Mouse (Mus musculus) intestine, embryonic 14.5 days (tissue): ENCODE measurements around the gene Capn9. TPM values are rescaled to one million over a fixed set of nuclear protein-coding genes. Genes with fewer than 3 reads are reported as not detected.

ENCODE experiments used
- ATAC-seq: fragments of 200-750 bp; cut with Nextera tagmentation; replicated peaks from 2 replicates; pipeline ENCODE4 v1.8.0; 2017; ENCODE audit warnings: low read depth, moderate number of reproducible peaks, moderate TSS enrichment, moderate library complexity; ENCODE audit not compliant: low FRiP score, low TSS enrichment
- DNase-seq: peaks from one replicate; pipeline ENCODE4 v3.0.0-alpha.2; 2018; ENCODE audit warnings: low spot score
- H3K27ac ChIP-seq: fragments of 300-500 bp; sonication (generic); 2 replicates; pipeline ENCODE4 v1.5.1; 2014; ENCODE audit warnings: low read depth, mild to moderate bottlenecking, control low read depth
- H3K27me3 ChIP-seq: fragments of 300-500 bp; sonication (generic); replicated peaks from 2 replicates; pipeline ENCODE4 v1.6.1; 2014; ENCODE audit warnings: low read length, control low read depth; ENCODE audit not compliant: control insufficient read depth, insufficient read depth
- H3K36me3 ChIP-seq: fragments of 300-500 bp; sonication (generic); 2 replicates; pipeline ENCODE4 v1.6.1; 2014; ENCODE audit warnings: low read length, control low read depth; ENCODE audit not compliant: control insufficient read depth, insufficient read depth
- H3K4me1 ChIP-seq: fragments of 300-500 bp; sonication (generic); replicated peaks from 2 replicates; pipeline ENCODE4 v1.6.1; 2014; ENCODE audit warnings: low read length, control low read depth, mixed read lengths; ENCODE audit not compliant: control insufficient read depth, insufficient read depth
- H3K4me2 ChIP-seq: fragments of 300-500 bp; sonication (generic); 2 replicates; pipeline ENCODE4 v1.6.1; 2014; ENCODE audit warnings: low read length
- H3K4me3 ChIP-seq: fragments of 300-500 bp; sonication (generic); 2 replicates; pipeline ENCODE4 v1.5.1; 2014; ENCODE audit warnings: low read depth, low read length, control low read depth, mixed read lengths
- H3K9ac ChIP-seq: fragments of 300-500 bp; sonication (generic); 2 replicates; pipeline ENCODE4 v1.6.1; 2014; ENCODE audit warnings: mild to moderate bottlenecking, low read length
- H3K9me3 ChIP-seq: fragments of 300-500 bp; sonication (generic); 2 replicates; pipeline ENCODE4 v1.6.1; 2016; ENCODE audit warnings: low read length, control low read depth; ENCODE audit not compliant: control insufficient read depth
- WGBS: fragments of 180-500 bp; shearing (Covaris S2); extraction: QIAGEN DNeasy Blood & Tissue Kit; methylation state at CpG from one replicate; pipeline ENCODE4 v1.1.7; 2014; 5-methylcytosine and 5-hydroxymethylcytosine counted together
- polyA plus RNA-seq: library from polyadenylated mRNA; unstranded; fragments of >200 nt; fragmentation: Nextera tagmentation; extraction: Ambion mirVana; gene quantifications from 2 replicates; pipeline ENCODE4 v1.2.1, GENCODE M21; 2014

The Capn9 gene
- polyA plus RNA-seq, 1 experiment from 2014 or later: 0.15 TPM

DNA sequence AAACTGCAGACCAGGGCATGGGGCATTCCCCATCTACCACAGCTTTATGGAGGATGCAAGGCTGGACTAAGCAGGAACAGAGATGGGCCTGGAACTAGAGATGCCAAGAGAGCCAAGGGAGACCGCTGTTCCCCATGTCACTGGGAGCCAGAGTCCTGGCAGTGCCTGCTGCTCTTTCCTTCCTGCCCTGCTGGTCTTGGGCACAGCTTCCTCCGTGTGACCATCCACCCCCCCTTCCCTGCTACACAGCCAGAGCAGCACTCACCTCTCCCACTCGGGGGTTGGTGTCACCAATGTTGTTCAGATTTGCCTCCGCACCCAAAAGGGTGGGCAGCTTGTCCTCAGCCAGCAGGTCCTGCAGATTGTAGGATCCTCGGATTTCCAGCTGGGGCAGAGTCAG lies 18.4 kb upstream of the Capn9 start:
- 0 out of 2 replicates have a peak overlapping the region, but pooled peaks have one; percentile 0 for H3K4me2 ChIP-seq
- no peaks in the 10 kb centered on the region for H3K27me3 ChIP-seq
- no peak overlapping the region for H3K9ac ChIP-seq
- no peak overlapping the region for H3K4me3 ChIP-seq
- no peak for ATAC-seq
- no peaks in the 10 kb centered on the region for H3K9me3 ChIP-seq
- no peak for DNase-seq
- H3K36me3 ChIP-seq: peaks cover 3% of the 10 kb centered on the region
- H3K27ac ChIP-seq: 0 out of 2 replicates have a peak overlapping the region, but pooled peaks have one; percentile 7
- H3K4me1 ChIP-seq: 0 out of 2 replicates have a peak, but pooled peaks cover 3% of the 10 kb centered on the region
- WGBS: 66% methylated on average over 5 of the region's 5 CpGs

- no peaks in the 10 kb centered on the region for H3K9me3 ChIP-seq
- no peaks in the 10 kb centered on the region; the same call in 1 of the 2 replicates for H3K4me1 ChIP-seq
- 77% methylated on average over 6 of the region's 6 CpGs for WGBS
- H3K4me3 ChIP-seq: no peak overlapping the region
- no peaks in the 10 kb centered on the region for H3K36me3 ChIP-seq
- no peak for ATAC-seq
- no peaks in the 10 kb centered on the region for H3K27me3 ChIP-seq
- no peak for DNase-seq
- no peak overlapping the region for H3K4me2 ChIP-seq
- no peak overlapping the region for H3K9ac ChIP-seq
- no peak overlapping the region for H3K27ac ChIP-seq
Observed at GRCm38 (mm10) chr8:124567126-124567525, 8.8 kb upstream of the Capn9 start.

- H3K4me1 ChIP-seq: no peaks in the 10 kb centered on the region; the same call in 1 of the 2 replicates
- H3K4me2 ChIP-seq: no peak overlapping the region
- 80% methylated on average over 3 of the region's 3 CpGs for WGBS
- H3K9ac ChIP-seq: no peak overlapping the region
- no peaks in the 10 kb centered on the region for H3K36me3 ChIP-seq
- DNase-seq (no peak), ATAC-seq (no peak)
- no peaks in the 10 kb centered on the region for H3K27me3 ChIP-seq
- no peak overlapping the region for H3K4me3 ChIP-seq
- no peaks in the 10 kb centered on the region for H3K9me3 ChIP-seq
- no peak overlapping the region for H3K27ac ChIP-seq
Observed at GRCm38 (mm10) chr8:124567584-124567983, 8.3 kb upstream of the Capn9 start.

DNA sequence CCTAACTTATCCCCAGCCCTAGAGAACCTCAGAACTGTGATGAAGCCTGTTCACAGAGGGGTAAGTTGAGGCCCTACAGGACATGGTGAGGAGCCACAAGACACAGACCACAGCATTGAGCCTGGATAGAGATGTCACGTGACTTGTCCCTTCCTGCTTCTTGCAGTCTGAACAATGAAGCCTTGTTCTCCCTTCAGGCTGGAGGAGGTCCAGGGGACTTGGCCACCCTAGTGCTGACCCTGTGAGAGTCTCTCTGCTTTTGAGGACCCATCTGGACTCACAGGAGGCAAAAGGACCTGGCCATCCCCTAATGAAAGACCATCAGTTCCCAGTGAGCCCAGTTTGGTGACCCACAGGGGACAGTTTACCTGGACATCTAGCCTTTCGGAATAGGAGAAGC lies 6.8 kb upstream of the Capn9 start:
- WGBS: 69% methylated on average over 2 of the region's 2 CpGs
- Histone ChIP-seq H3K4me1 (no peaks in the 10 kb centered on the region; the same call in none of the 2 replicates), H3K4me2 (no peak overlapping the region), H3K9ac (no peak overlapping the region), H3K9me3 (no peaks in the 10 kb centered on the region), H3K27me3 (no peaks in the 10 kb centered on the region), H3K27ac (no peak overlapping the region), H3K36me3 (no peaks in the 10 kb centered on the region), H3K4me3 (no peak overlapping the region)
- ATAC-seq: 0 out of 2 replicates have a peak, but pooled peaks have one; percentile 14
- DNase-seq: no peak

DNA sequence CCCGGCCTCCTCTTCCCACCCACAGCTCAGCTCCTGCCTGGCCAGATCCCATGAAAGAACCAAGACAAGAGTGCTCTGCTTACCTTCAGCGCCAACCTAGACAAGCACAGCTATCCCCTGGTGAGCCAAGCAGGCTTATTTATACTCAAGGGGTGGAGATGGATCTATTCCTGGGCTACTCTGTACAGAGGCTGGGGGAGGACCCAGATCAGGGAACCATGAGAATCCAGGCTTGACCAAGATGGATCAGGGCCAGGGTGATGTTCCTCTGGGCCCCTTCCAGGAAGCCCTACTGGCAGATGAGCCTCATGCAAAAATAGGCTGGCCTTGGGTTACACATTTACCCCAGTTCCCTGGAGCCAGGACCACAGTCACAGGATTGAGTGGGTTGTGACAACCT lies 6.3 kb upstream of the Capn9 start, which contains the start of gene Agt:
Agt (minus strand) TSS at position 114 of the 400 bp plus-strand sequence.
- Histone ChIP-seq H3K27ac (no peak within 1 kb of the TSS), H3K4me1 (no peaks in the 10 kb centered on the region; the same call in none of the 2 replicates), H3K4me3 (no peak within 1 kb of the TSS), H3K36me3 (no peaks in the 10 kb centered on the region), H3K27me3 (no peaks in the 10 kb centered on the region), H3K4me2 (no peak within 1 kb of the TSS), H3K9me3 (no peaks in the 10 kb centered on the region), H3K9ac (no peak within 1 kb of the TSS)
- 76% methylated on average over 2 of the region's 2 CpGs for WGBS
- ATAC-seq (no peak), DNase-seq (no peak)

DNA sequence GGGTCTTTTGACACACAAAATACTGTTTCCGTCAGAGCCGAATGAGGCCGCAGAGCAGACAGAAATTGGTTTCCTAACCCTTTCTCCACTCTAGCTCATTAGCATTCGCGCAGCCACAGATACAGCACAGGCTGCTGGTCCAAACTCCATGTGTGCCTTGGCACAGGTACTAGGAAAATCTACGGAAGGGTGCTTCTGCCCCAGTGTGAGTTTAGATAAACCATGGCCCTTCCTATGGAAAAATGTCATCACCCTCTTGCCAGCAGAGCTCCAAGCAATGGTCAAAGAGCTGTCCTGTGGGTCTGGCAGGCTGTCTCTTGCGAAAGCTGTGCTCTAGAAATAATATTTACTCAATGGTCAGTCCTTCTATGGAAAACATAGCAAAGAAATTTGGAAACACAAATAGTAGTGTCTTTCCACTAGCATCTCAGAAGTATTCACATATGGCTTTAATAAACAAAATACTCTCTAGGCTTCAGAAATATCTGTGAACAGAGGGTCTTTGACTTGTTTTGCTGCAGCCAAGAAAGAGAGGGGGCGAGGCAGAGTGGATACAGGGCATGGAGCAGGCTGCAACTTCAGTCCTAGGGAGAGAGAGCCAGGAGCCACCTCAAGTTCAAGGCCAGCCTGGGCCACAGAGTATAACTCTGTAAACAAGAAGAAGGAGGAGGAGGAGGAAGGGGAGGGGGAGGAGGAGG lies 4.0 kb upstream of the Capn9 start:
- ATAC-seq: no peak
- Histone ChIP-seq H3K4me2 (no peak overlapping the region), H3K9ac (no peak overlapping the region), H3K4me1 (no peaks in the 10 kb centered on the region; the same call in none of the 2 replicates), H3K36me3 (no peaks in the 10 kb centered on the region), H3K9me3 (no peaks in the 10 kb centered on the region), H3K27ac (peak overlapping the region; percentile 69), H3K4me3 (no peak overlapping the region), H3K27me3 (no peaks in the 10 kb centered on the region)
- 62% methylated on average over 8 of the region's 8 CpGs for WGBS
- no peak for DNase-seq

GRCm38 (mm10) chr8:124572430-124572775 lies 3.5 kb upstream of the Capn9 start:
- no peaks in the 10 kb centered on the region; the same call in none of the 2 replicates for H3K4me1 ChIP-seq
- H3K36me3 ChIP-seq: no peaks in the 10 kb centered on the region
- H3K27ac ChIP-seq: no peak overlapping the region
- ATAC-seq (no peak), DNase-seq (no peak)
- no peaks in the 10 kb centered on the region for H3K27me3 ChIP-seq
- H3K4me2 ChIP-seq: no peak overlapping the region
- H3K9me3 ChIP-seq: no peaks in the 10 kb centered on the region
- H3K4me3 ChIP-seq: no peak overlapping the region
- no peak overlapping the region for H3K9ac ChIP-seq

- Histone ChIP-seq H3K27ac (peak overlapping the region; percentile 19), H3K9ac (no peak overlapping the region), H3K4me2 (no peak overlapping the region), H3K4me1 (no peaks in the 10 kb centered on the region; the same call in none of the 2 replicates), H3K9me3 (no peaks in the 10 kb centered on the region), H3K4me3 (no peak overlapping the region), H3K27me3 (no peaks in the 10 kb centered on the region), H3K36me3 (no peaks in the 10 kb centered on the region)
- 59% methylated on average over 15 of the region's 15 CpGs for WGBS
- ATAC-seq (peak; percentile 44), DNase-seq (peak; percentile 96)
Observed at GRCm38 (mm10) chr8:124573552-124574340, 2.2 kb upstream of the Capn9 start.
